In the genomic region with DNA sequence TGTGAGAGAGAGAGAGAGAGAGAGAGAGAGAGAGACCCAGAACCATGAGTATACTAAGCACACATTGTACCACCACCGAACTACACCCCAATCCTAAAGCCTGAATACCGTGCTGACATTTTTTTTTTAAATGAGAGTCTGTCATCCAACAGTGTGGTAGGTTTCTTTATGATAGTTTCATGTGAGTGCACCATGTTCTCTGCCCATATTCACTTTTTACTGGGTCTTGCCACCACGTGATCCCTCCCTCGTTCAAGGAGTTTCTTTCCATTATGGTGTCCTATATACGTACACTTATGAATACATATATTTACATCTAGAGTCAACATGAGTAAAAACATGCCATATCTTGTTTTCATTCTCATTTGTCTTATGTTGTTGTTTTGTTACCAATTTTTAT, we compare ENCODE assay signal across 9 mouse cellular contexts. TPM values are rescaled to one million over a fixed set of nuclear protein-coding genes. Genes with fewer than 3 reads are reported as not detected.
DNase-seq lines count a peak whose midpoint lies in the region; ATAC-seq and TF ChIP-seq lines count a peak whose summit lies in the region.
"Had no signal": no experiment of that assay in that cellular context is flagged by ENCODE, and none has a peak within 500 bp of the region (broad histone marks: within the 10 kb centered on the region; RNA-seq: fewer than 3 reads in every experiment).

No protein-coding gene starts in this region.

- in situ Hi-C loops in ES-E14 (cut with MboI; ENCODE audit: low sequenced_read_pairs in 2 of 2, unreplicated experiment in 2 of 2) = no loop called here

- no peaks in the 10 kb centered on the region for H3K9me3 ChIP-seq in heart, embryonic 15.5 days (replicated peaks)
- H3K9me3 ChIP-seq in ES-E14 (ENCODE audit: control insufficient read depth, insufficient read depth, low read depth, low read length) = no peaks in the 10 kb centered on the region
- H3K9me3 ChIP-seq in hindbrain, embryonic 12.5 days (replicated peaks) = no peaks in the 10 kb centered on the region

- no peak for DNase-seq in heart, adult 18-20 months
- DNase-seq in ES-E14 (ENCODE audit: low read depth, low spot score) = no peak
- DNase-seq in layer of hippocampus, adult 8-10 months (ENCODE audit: low spot score in 2 of 2) = no peak
- DNase-seq in urinary bladder, adult 2 months (ENCODE audit: low spot score) = no peak

- ATAC-seq in heart, embryonic 15.5 days (replicated peaks; ENCODE audit: insufficient number of reproducible peaks, insufficient read depth, low FRiP score, low read depth) = no peak
- ATAC-seq in hindbrain, embryonic 12.5 days (ENCODE audit: low FRiP score) = no peak
- ATAC-seq in megakaryocyte-erythroid progenitor cell, adult 5-6 weeks (replicated peaks; ENCODE audit: low FRiP score, low TSS enrichment, poor library complexity, severe bottlenecking) = no peak; the same call in 1 of the 2 replicates

- 54% methylated on average over 5 of the region's 5 CpGs for WGBS in heart, embryonic 15.5 days
- WGBS in hindbrain, embryonic 12.5 days = 76% methylated on average over 5 of the region's 5 CpGs
- 28% methylated on average over 5 of the region's 5 CpGs for WGBS in macrophage (ENCODE audit: missing documents)

- H3K4me3 ChIP-seq in heart, embryonic 15.5 days = peak overlapping the region; percentile 71
- H3K4me3 ChIP-seq in ES-E14 (ENCODE audit: insufficient read depth in 1 of 2, low read depth in 1 of 2, low read length in 2 of 2, poor library complexity in 1 of 2, severe bottlenecking in 1 of 2) (peak overlapping the region; percentile 72 to 83; a peak in 3 of 4 replicates), macrophage (ENCODE audit: inconsistent target) (peak overlapping the region; percentile 86)
- H3K4me3 ChIP-seq in hindbrain, embryonic 12.5 days = no peak overlapping the region

- peaks cover 52% of the 10 kb centered on the region for H3K79me2 ChIP-seq in macrophage (ENCODE audit: inconsistent target)

- peak overlapping the region; percentile 78 for H3K4me2 ChIP-seq in heart, embryonic 15.5 days
- H3K4me2 ChIP-seq in hindbrain, embryonic 12.5 days (replicated peaks) = peak overlapping the region; percentile 94

- H3K27me3 ChIP-seq in heart, embryonic 15.5 days = no peaks in the 10 kb centered on the region
- peaks cover 5% of the 10 kb centered on the region; the same call in 1 of the 2 replicates for H3K27me3 ChIP-seq in hindbrain, embryonic 12.5 days
- H3K27me3 ChIP-seq: Patski had no signal

- peak overlapping the region; percentile 79 for H3K27ac ChIP-seq in heart, embryonic 15.5 days
- H3K27ac ChIP-seq in ES-E14 (ENCODE audit: insufficient read depth, low read depth, low read length, poor library complexity, severe bottlenecking) (no peak overlapping the region), macrophage (peak overlapping the region; percentile 75; the same call in 1 of the 2 replicates)
- no peak overlapping the region for H3K27ac ChIP-seq in hindbrain, embryonic 12.5 days

- H3K36me3 ChIP-seq in heart, embryonic 15.5 days = peaks cover 6% of the 10 kb centered on the region; the same call in 1 of the 2 replicates
- H3K36me3 ChIP-seq in ES-E14 (ENCODE audit: control insufficient read depth, insufficient read depth, low read length, poor library complexity, severe bottlenecking) (no peaks in the 10 kb centered on the region; the same call in 1 of the 2 replicates), macrophage (ENCODE audit: inconsistent target) (no peaks in the 10 kb centered on the region)
- H3K36me3 ChIP-seq in hindbrain, embryonic 12.5 days = no peaks in the 10 kb centered on the region

- H3K9ac ChIP-seq in heart, embryonic 15.5 days = peak overlapping the region; percentile 72
- no peak overlapping the region for H3K9ac ChIP-seq in ES-E14 (ENCODE audit: insufficient read depth, low read depth, low read length, poor library complexity, severe bottlenecking)
- no peak overlapping the region for H3K9ac ChIP-seq in hindbrain, embryonic 12.5 days

- H3K4me1 ChIP-seq in heart, embryonic 15.5 days (replicated peaks) = 0 out of 2 replicates have a peak, but pooled peaks cover 8% of the 10 kb centered on the region
- H3K4me1 ChIP-seq in ES-E14 (ENCODE audit: control insufficient read depth in 2 of 2, insufficient read depth in 2 of 2, low read length in 2 of 2, poor library complexity in 1 of 2) = no peaks in the 10 kb centered on the region
- H3K4me1 ChIP-seq in hindbrain, embryonic 12.5 days = peaks cover 9% of the 10 kb centered on the region

TF ChIP-seq in ES-E14, 5 proteins besides CTCF, POLR2A, EP300 and RAD21:
- TF ChIP-seq ZNF384 (IDR thresholded peaks at IDR 0.05; ENCODE audit: low read depth, low read length) = no peak
- no peak for TF ChIP-seq CHD2 (IDR thresholded peaks at IDR 0.05; ENCODE audit: low read depth, low read length)
- no peak for TF ChIP-seq HCFC1 (IDR thresholded peaks at IDR 0.05; ENCODE audit: borderline replicate concordance, insufficient read depth, low read length)
- no peak for TF ChIP-seq MAFK (IDR thresholded peaks at IDR 0.05; ENCODE audit: insufficient read depth, low read depth, low read length)
- TF ChIP-seq ZC3H11A (IDR thresholded peaks at IDR 0.05; ENCODE audit: borderline replicate concordance, low read depth, low read length) = no peak

RNA-seq across cellular contexts. Expression of a gene that starts 0.9 kb away (rescaled TPM):
- 33.3 and 35.2 TPM in 2 replicates for polyA plus RNA-seq in heart, embryonic 15.5 days (2015; fragmentation: Nextera tagmentation; extraction: Ambion mirVana)
- 10 to 100 TPM; 15.0 to 17.5 TPM for total RNA-seq in heart, adult 18-20 months (2021)
- 75.2 and 83.9 TPM in 2 replicates for total RNA-seq in ES-E14 (2012; rRNA removed)
- 5.7 and 6.1 TPM in 2 replicates for polyA plus RNA-seq in hindbrain, embryonic 12.5 days (2016; fragmentation: Nextera tagmentation; extraction: Ambion mirVana)
- 100 to 1,000 TPM in 7 of 26 experiments, 10 to 100 TPM in 19; 19.9 to 142 (median 79.2) TPM for total RNA-seq in macrophage (2018; cell fraction: chromatin; rRNA removed)
- total RNA-seq in macrophage (2018; cell fraction: cytosol; rRNA removed) = 10 to 100 TPM; 14.1 to 44.1 (median 24.6) TPM
- total RNA-seq in macrophage (2018; cell fraction: nucleus; rRNA removed) = 100 to 1,000 TPM in 2 of 26 experiments, 10 to 100 TPM in 24; 24.5 to 104 (median 57.7) TPM
- polyA plus RNA-seq in macrophage (2018) = 27.0 to 33.0 TPM (median 32.7 TPM) in 3 replicates
- total RNA-seq in layer of hippocampus, adult 8-10 months (2022) = 10 to 100 TPM in 3 of 4 experiments, 1 to 10 TPM in 1; 9.6 to 16.1 (median 12.6) TPM
- 7.0 and 10.7 TPM in 2 replicates for total RNA-seq in megakaryocyte-erythroid progenitor cell, adult 5-6 weeks (2014; fragmentation: Nextera tagmentation)
- 16.4 and 22.3 TPM in 2 replicates for total RNA-seq in megakaryocyte-erythroid progenitor cell, adult 5-6 weeks (2017)
- polyA plus RNA-seq in urinary bladder, adult 2 months (2012; rRNA removed) = 9.8 and 16.3 TPM in 2 replicates

RNA-seq across cellular contexts. Expression of a gene that starts 48.4 kb away (rescaled TPM):
- 396 and 398 TPM in 2 replicates for polyA plus RNA-seq in heart, embryonic 15.5 days (2015; fragmentation: Nextera tagmentation; extraction: Ambion mirVana)
- total RNA-seq in heart, adult 18-20 months (2021) = 100 to 1,000 TPM; 365 to 406 TPM
- 298 and 321 TPM in 2 replicates for total RNA-seq in ES-E14 (2012; rRNA removed)
- polyA plus RNA-seq in hindbrain, embryonic 12.5 days (2016; fragmentation: Nextera tagmentation; extraction: Ambion mirVana) = 469 and 495 TPM in 2 replicates
- 100 to 1,000 TPM; 284 to 637 (median 437) TPM for total RNA-seq in macrophage (2018; cell fraction: chromatin; rRNA removed)
- total RNA-seq in macrophage (2018; cell fraction: cytosol; rRNA removed) = 100 to 1,000 TPM; 384 to 573 (median 438) TPM
- 100 to 1,000 TPM; 313 to 540 (median 402) TPM for total RNA-seq in macrophage (2018; cell fraction: nucleus; rRNA removed)
- polyA plus RNA-seq in macrophage (2018) = 349 to 995 TPM (median 450 TPM) in 3 replicates
- total RNA-seq in layer of hippocampus, adult 8-10 months (2022) = 100 to 1,000 TPM; 227 to 254 (median 239) TPM
- 296 and 439 TPM in 2 replicates for total RNA-seq in megakaryocyte-erythroid progenitor cell, adult 5-6 weeks (2014; fragmentation: Nextera tagmentation)
- total RNA-seq in megakaryocyte-erythroid progenitor cell, adult 5-6 weeks (2017) = 697 and 1,018 TPM in 2 replicates
- polyA plus RNA-seq in urinary bladder, adult 2 months (2012; rRNA removed) = 217 and 252 TPM in 2 replicates

Comparison
In these comparisons a context has a peak if more than half of its experiments do, and no peak if none do; other contexts are left out.
1. H3K27ac ChIP-seq: peak in heart, embryonic 15.5 days (single experiment) and macrophage (single experiment); none in ES-E14 (single experiment) and hindbrain, embryonic 12.5 days (single experiment).